Mouse (Mus musculus) T-helper 1 cell (primary cell): ENCODE data around the gene Arhgef7.
"Not testable (repeated sequence)": the region's sequence is repeated elsewhere in the genome, so short reads cannot be mapped to it uniquely, and the experiment has no call there.

Experiments
- in situ Hi-C: fragments of 300-600 bp; cut with MboI, MseI; formaldehyde crosslinking; loops from one replicate; pipeline ENCODE4 v1.15.1; 2025; ENCODE audit warnings: high pct_unique_total_duplicates

Gene Arhgef7

GRCm38 (mm10) chr8:11831174-11831573, 103.7 kb downstream of the Arhgef7 start:
- in situ Hi-C loops = no loop called here

GRCm38 (mm10) chr8:11831939-11832338, 104.4 kb downstream of the Arhgef7 start:
- in situ Hi-C loops = no loop called here

GRCm38 (mm10) chr8:11833157-11833556, 105.6 kb downstream of the Arhgef7 start:
- in situ Hi-C loops = no loop called here

GRCm38 (mm10) chr8:11834200-11834599, 106.7 kb downstream of the Arhgef7 start:
- in situ Hi-C loops = no loop called here

- in situ Hi-C loops = no loop called here
These were observed 107.2 kb downstream of the Arhgef7 start for GRCm38 (mm10) chr8:11834691-11835090.

- in situ Hi-C loops = no loop called here
These were observed 112.7 kb downstream of the Arhgef7 start, which contains the start of gene Tex29 for GRCm38 (mm10) chr8:11840174-11840573. TSS of gene Tex29 (plus strand) at chr8:11840474.

GRCm38 (mm10) chr8:11841571-11841970, 114.0 kb downstream of the Arhgef7 start:
- in situ Hi-C loops = no loop called here

GRCm38 (mm10) chr8:11842757-11843156, 115.2 kb downstream of the Arhgef7 start:
- in situ Hi-C loops = no loop called here

GRCm38 (mm10) chr8:11843677-11844315, 116.3 kb downstream of the Arhgef7 start:
- in situ Hi-C loops = no loop called here

- in situ Hi-C loops = no loop called here
These were observed 116.8 kb downstream of the Arhgef7 start for GRCm38 (mm10) chr8:11844316-11844685.

GRCm38 (mm10) chr8:11846807-11847206, 119.3 kb downstream of the Arhgef7 start:
- in situ Hi-C loops = no loop called here

- in situ Hi-C loops = no loop called here
These were observed 140.3 kb downstream of the Arhgef7 start for GRCm38 (mm10) chr8:11867832-11868231.

GRCm38 (mm10) chr8:11874227-11874626, 146.7 kb downstream of the Arhgef7 start:
- in situ Hi-C loops = not testable (repeated sequence)

- in situ Hi-C loops = no loop called here
These were observed 157.1 kb downstream of the Arhgef7 start for GRCm38 (mm10) chr8:11884646-11885045.
